Mouse (Mus musculus) heart, embryonic 15.5 days (tissue): ENCODE measurements around the gene Greb1. TPM values are rescaled to one million over a fixed set of nuclear protein-coding genes. Genes with fewer than 3 reads are reported as not detected.

Experiments used
- ATAC-seq: fragments of 200-750 bp; cut with Nextera tagmentation; replicated peaks from 2 replicates; pipeline ENCODE4 v1.8.0; 2017; ENCODE audit warnings: low read depth, moderate TSS enrichment; ENCODE audit not compliant: insufficient number of reproducible peaks, insufficient read depth, low FRiP score
- H3K27ac ChIP-seq: fragments of 300-500 bp; sonication (generic); 2 replicates; pipeline ENCODE4 v1.5.1; 2015; ENCODE audit warnings: mild to moderate bottlenecking, inconsistent platforms
- H3K27me3 ChIP-seq: fragments of 300-500 bp; sonication (generic); 2 replicates; pipeline ENCODE4 v1.6.1; 2015; ENCODE audit warnings: inconsistent platforms
- H3K36me3 ChIP-seq: fragments of 300-500 bp; sonication (generic); 2 replicates; pipeline ENCODE4 v1.6.1; 2015; ENCODE audit warnings: mild to moderate bottlenecking, inconsistent platforms
- H3K4me1 ChIP-seq: fragments of 300-500 bp; sonication (generic); replicated peaks from 2 replicates; pipeline ENCODE4 v1.6.1; 2015; ENCODE audit warnings: inconsistent platforms
- H3K4me2 ChIP-seq: fragments of 300-500 bp; sonication (generic); 2 replicates; pipeline ENCODE4 v1.6.1; 2015; ENCODE audit warnings: inconsistent platforms, mild to moderate bottlenecking, moderate library complexity
- H3K4me3 ChIP-seq: fragments of 300-500 bp; sonication (generic); 2 replicates; pipeline ENCODE4 v1.5.1; 2015; ENCODE audit warnings: mild to moderate bottlenecking, inconsistent platforms
- H3K9ac ChIP-seq: fragments of 300-500 bp; sonication (generic); 2 replicates; pipeline ENCODE4 v1.6.1; 2015; ENCODE audit warnings: mild to moderate bottlenecking, inconsistent platforms
- H3K9me3 ChIP-seq: fragments of 300-500 bp; sonication (generic); replicated peaks from 2 replicates; pipeline ENCODE4 v1.6.1; 2016; ENCODE audit warnings: inconsistent platforms
- WGBS: fragments of 180-500 bp; shearing (Covaris S2); methylation state at CpG from one replicate; pipeline ENCODE4 v1.1.7; 2015; ENCODE audit warnings: mixed read lengths; 5-methylcytosine and 5-hydroxymethylcytosine counted together
- polyA plus RNA-seq: library from polyadenylated mRNA; unstranded; fragments of >200 nt; fragmentation: Nextera tagmentation; extraction: Ambion mirVana; gene quantifications from 2 replicates; pipeline ENCODE4 v1.2.1, GENCODE M21; 2015

Gene Greb1
- 0.24 and 0.72 TPM in 2 replicates for polyA plus RNA-seq

GRCm38 (mm10) chr12:16800259-16800958, at the start of gene Greb1:
Gene Greb1, minus strand, starts transcription at chr12:16800886.
- H3K9ac ChIP-seq: peak within 1 kb of the TSS; percentile 59
- under 1% methylated on average over 49 of the region's 53 CpGs for WGBS
- H3K27me3 ChIP-seq: 0 out of 2 replicates have a peak, but pooled peaks cover 7% of the 10 kb centered on the region
- peak; percentile 61; the same call in 1 of the 2 replicates for ATAC-seq
- no peaks in the 10 kb centered on the region for H3K9me3 ChIP-seq
- H3K4me3 ChIP-seq: peak within 1 kb of the TSS; percentile 60
- peak within 1 kb of the TSS; percentile 100 for H3K4me2 ChIP-seq
- peaks cover 14% of the 10 kb centered on the region for H3K4me1 ChIP-seq
- H3K27ac ChIP-seq: no peak within 1 kb of the TSS
- no peaks in the 10 kb centered on the region for H3K36me3 ChIP-seq

- Histone ChIP-seq H3K27ac (no peak overlapping the region), H3K36me3 (no peaks in the 10 kb centered on the region), H3K9ac (no peak overlapping the region), H3K4me3 (no peak overlapping the region), H3K4me1 (peaks cover 28% of the 10 kb centered on the region), H3K9me3 (no peaks in the 10 kb centered on the region), H3K27me3 (no peaks in the 10 kb centered on the region), H3K4me2 (no peak overlapping the region)
- ATAC-seq: no peak
- WGBS: 78% methylated on average over 2 of the region's 2 CpGs
Observed at GRCm38 (mm10) chr12:16849821-16850220, 49.1 kb upstream of the Greb1 start.

- Histone ChIP-seq H3K27ac (no peak overlapping the region), H3K9ac (no peak overlapping the region), H3K9me3 (no peaks in the 10 kb centered on the region), H3K4me2 (no peak overlapping the region), H3K27me3 (no peaks in the 10 kb centered on the region), H3K4me3 (no peak overlapping the region), H3K4me1 (peaks cover 26% of the 10 kb centered on the region), H3K36me3 (no peaks in the 10 kb centered on the region)
- 80% methylated on average over 2 of the region's 2 CpGs for WGBS
- ATAC-seq: no peak
Observed at GRCm38 (mm10) chr12:16848501-16848900, 47.8 kb upstream of the Greb1 start.

- no peak for ATAC-seq
- H3K4me3 ChIP-seq: no peak overlapping the region
- no peak overlapping the region for H3K4me2 ChIP-seq
- no peak overlapping the region for H3K9ac ChIP-seq
- H3K27ac ChIP-seq: no peak overlapping the region
- 70% methylated on average over 4 of the region's 4 CpGs for WGBS
- H3K27me3 ChIP-seq: no peaks in the 10 kb centered on the region
- H3K36me3 ChIP-seq: no peaks in the 10 kb centered on the region
- H3K4me1 ChIP-seq: peaks cover 24% of the 10 kb centered on the region
- no peaks in the 10 kb centered on the region for H3K9me3 ChIP-seq
Observed at GRCm38 (mm10) chr12:16847204-16847792, 46.6 kb upstream of the Greb1 start.

GRCm38 (mm10) chr12:16844623-16845592, 44.2 kb upstream of the Greb1 start:
- H3K27me3 ChIP-seq: no peaks in the 10 kb centered on the region
- H3K4me2 ChIP-seq: no peak overlapping the region
- no peaks in the 10 kb centered on the region for H3K9me3 ChIP-seq
- H3K9ac ChIP-seq: no peak overlapping the region
- WGBS: 41% methylated on average over 14 of the region's 14 CpGs
- peak; percentile 77 for ATAC-seq
- H3K27ac ChIP-seq: peak overlapping the region; percentile 64
- peaks cover 24% of the 10 kb centered on the region for H3K4me1 ChIP-seq
- H3K36me3 ChIP-seq: no peaks in the 10 kb centered on the region
- H3K4me3 ChIP-seq: no peak overlapping the region

- Histone ChIP-seq H3K9me3 (no peaks in the 10 kb centered on the region), H3K27ac (peak overlapping the region; percentile 65), H3K4me1 (peaks cover 33% of the 10 kb centered on the region), H3K27me3 (no peaks in the 10 kb centered on the region), H3K9ac (no peak overlapping the region), H3K4me3 (no peak overlapping the region), H3K4me2 (no peak overlapping the region), H3K36me3 (no peaks in the 10 kb centered on the region)
- WGBS: 33% methylated on average over 8 of the region's 8 CpGs
- ATAC-seq: peak; percentile 38; the same call in 1 of the 2 replicates
Observed at GRCm38 (mm10) chr12:16840842-16841782, 40.4 kb upstream of the Greb1 start.

GRCm38 (mm10) chr12:16837766-16838165, 37.1 kb upstream of the Greb1 start:
- H3K9me3 ChIP-seq: no peaks in the 10 kb centered on the region
- ATAC-seq: no peak
- H3K36me3 ChIP-seq: no peaks in the 10 kb centered on the region
- H3K4me1 ChIP-seq: peaks cover 35% of the 10 kb centered on the region
- no peak overlapping the region for H3K9ac ChIP-seq
- H3K27ac ChIP-seq: no peak overlapping the region
- 68% methylated on average over 4 of the region's 4 CpGs for WGBS
- no peak overlapping the region for H3K4me3 ChIP-seq
- no peaks in the 10 kb centered on the region for H3K27me3 ChIP-seq
- no peak overlapping the region for H3K4me2 ChIP-seq

- ATAC-seq: peak; percentile 68; the same call in 1 of the 2 replicates
- no peaks in the 10 kb centered on the region for H3K9me3 ChIP-seq
Observed at GRCm38 (mm10) chr12:16836188-16836587, 35.5 kb upstream of the Greb1 start.

GRCm38 (mm10) chr12:16834701-16835100, 34.0 kb upstream of the Greb1 start:
- WGBS: 61% methylated on average over 11 of the region's 11 CpGs
- no peak for ATAC-seq

More at GRCm38 (mm10) chr12:16836188-16836587, 35.5 kb upstream of the Greb1 start:
- Histone ChIP-seq H3K9ac (no peak overlapping the region), H3K4me1 (peaks cover 33% of the 10 kb centered on the region), H3K4me3 (no peak overlapping the region), H3K27me3 (no peaks in the 10 kb centered on the region), H3K4me2 (peak overlapping the region; percentile 42), H3K36me3 (no peaks in the 10 kb centered on the region), H3K27ac (peak overlapping the region; percentile 78)
- 12% methylated on average over 9 of the region's 9 CpGs for WGBS

GRCm38 (mm10) chr12:16831071-16831470, 30.4 kb upstream of the Greb1 start:
- Histone ChIP-seq H3K9ac (no peak overlapping the region), H3K27ac (no peak overlapping the region), H3K4me1 (peaks cover 26% of the 10 kb centered on the region), H3K36me3 (peaks cover 6% of the 10 kb centered on the region; the same call in 1 of the 2 replicates), H3K9me3 (no peaks in the 10 kb centered on the region), H3K27me3 (no peaks in the 10 kb centered on the region), H3K4me2 (no peak overlapping the region), H3K4me3 (no peak overlapping the region)
- WGBS: 60% methylated on average over 4 of the region's 4 CpGs
- ATAC-seq: no peak

More at GRCm38 (mm10) chr12:16834701-16835100, 34.0 kb upstream of the Greb1 start:
- Histone ChIP-seq H3K9me3 (no peaks in the 10 kb centered on the region), H3K36me3 (no peaks in the 10 kb centered on the region), H3K4me1 (peaks cover 31% of the 10 kb centered on the region), H3K4me2 (no peak overlapping the region), H3K4me3 (no peak overlapping the region), H3K9ac (no peak overlapping the region), H3K27ac (no peak overlapping the region), H3K27me3 (no peaks in the 10 kb centered on the region)
